Mouse (Mus musculus): ENCODE data around the gene Klrb1.
"Not testable (repeated sequence)": the region's sequence is repeated elsewhere in the genome, so short reads cannot be mapped to it uniquely, and the experiment has no call there.

Gene Klrb1

GRCm38 (mm10) chr6:128722959-128723358 is at the start of gene Klrb1:
Klrb1 (minus strand) TSS chr6:128723059.
- DNase-seq (ENCODE audit: low read depth in 1 of 2, low spot score in 2 of 2): no peak

GRCm38 (mm10) chr6:128769481-128770253 is 46.8 kb upstream of the Klrb1 start:
- no peak for DNase-seq (ENCODE audit: low read depth in 1 of 2, low spot score in 2 of 2)

GRCm38 (mm10) chr6:128768047-128768446 is 45.2 kb upstream of the Klrb1 start:
- no peak for DNase-seq (ENCODE audit: low read depth in 1 of 2, low spot score in 2 of 2)

- DNase-seq (ENCODE audit: low read depth in 1 of 2, low spot score in 2 of 2): peak in 1 of 2 experiments; percentile 29
Observed at GRCm38 (mm10) chr6:128766486-128767254, 43.8 kb upstream of the Klrb1 start.

- no peak for DNase-seq (ENCODE audit: low read depth in 1 of 2, low spot score in 2 of 2)
Observed at GRCm38 (mm10) chr6:128765211-128765610, 42.4 kb upstream of the Klrb1 start.

GRCm38 (mm10) chr6:128764598-128764997 is 41.7 kb upstream of the Klrb1 start:
- no peak for DNase-seq (ENCODE audit: low read depth in 1 of 2, low spot score in 2 of 2)

GRCm38 (mm10) chr6:128763736-128764523 is 41.1 kb upstream of the Klrb1 start:
- peak; percentile 88 to 96 for DNase-seq (ENCODE audit: low read depth in 1 of 2, low spot score in 2 of 2)

- not testable (repeated sequence) for DNase-seq (ENCODE audit: low read depth in 1 of 2, low spot score in 2 of 2)
Observed at GRCm38 (mm10) chr6:128762892-128763670, 40.2 kb upstream of the Klrb1 start.

GRCm38 (mm10) chr6:128761144-128761540 is 38.3 kb upstream of the Klrb1 start:
- no peak for DNase-seq (ENCODE audit: low read depth in 1 of 2, low spot score in 2 of 2)

- peak; percentile 60 to 85 for DNase-seq (ENCODE audit: low read depth in 1 of 2, low spot score in 2 of 2)
Observed at GRCm38 (mm10) chr6:128760416-128761143, 37.7 kb upstream of the Klrb1 start.

- peak; percentile 77 to 94 for DNase-seq (ENCODE audit: low read depth in 1 of 2, low spot score in 2 of 2)
Observed at GRCm38 (mm10) chr6:128760016-128760415, 37.2 kb upstream of the Klrb1 start.

GRCm38 (mm10) chr6:128759221-128759950 is 36.5 kb upstream of the Klrb1 start:
- no peak for DNase-seq (ENCODE audit: low read depth in 1 of 2, low spot score in 2 of 2)

- DNase-seq (ENCODE audit: low read depth in 1 of 2, low spot score in 2 of 2): not testable (repeated sequence)
Observed at GRCm38 (mm10) chr6:128755402-128755763, 32.5 kb upstream of the Klrb1 start.

GRCm38 (mm10) chr6:128754748-128755401 is 32.0 kb upstream of the Klrb1 start:
- DNase-seq (ENCODE audit: low read depth in 1 of 2, low spot score in 2 of 2): not testable (repeated sequence)

GRCm38 (mm10) chr6:128754265-128754664 is 31.4 kb upstream of the Klrb1 start:
- not testable (repeated sequence) for DNase-seq (ENCODE audit: low read depth in 1 of 2, low spot score in 2 of 2)

GRCm38 (mm10) chr6:128753610-128754224 is 30.9 kb upstream of the Klrb1 start:
- DNase-seq (ENCODE audit: low read depth in 1 of 2, low spot score in 2 of 2): peak in 1 of 2 experiments; percentile 29

GRCm38 (mm10) chr6:128747006-128747405 is 24.1 kb upstream of the Klrb1 start:
- DNase-seq (ENCODE audit: low read depth in 1 of 2, low spot score in 2 of 2): not testable (repeated sequence)

- DNase-seq (ENCODE audit: low read depth in 1 of 2, low spot score in 2 of 2): no peak
Observed at GRCm38 (mm10) chr6:128737445-128737844, 14.6 kb upstream of the Klrb1 start.
